In the genomic region with DNA sequence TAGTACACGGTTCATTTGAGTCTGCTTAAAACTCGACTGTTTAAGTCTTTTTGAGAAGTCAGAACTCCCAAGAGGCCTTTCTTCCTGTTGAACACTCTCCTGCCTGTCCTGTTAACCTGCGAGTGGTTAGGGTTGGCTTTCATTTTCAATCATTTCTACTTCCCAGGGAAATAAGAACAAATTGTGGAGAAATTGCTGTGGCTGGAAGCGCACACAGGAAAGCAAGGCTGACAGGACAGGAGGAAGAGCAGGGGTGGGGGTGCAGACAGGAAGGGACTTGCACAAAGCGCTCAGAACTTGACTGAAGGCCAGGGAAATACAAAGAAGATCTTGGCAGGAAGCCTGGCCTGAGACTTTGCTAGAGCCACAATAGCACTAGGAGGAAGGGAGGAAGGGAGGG, we compare ENCODE assay signal across 8 mouse cellular contexts.
DNase-seq lines count a peak whose midpoint lies in the region; ATAC-seq and TF ChIP-seq lines count a peak whose summit lies in the region.

No protein-coding gene starts in this region.

- peaks cover 11% of the 10 kb centered on the region for H3K4me1 ChIP-seq in G1E (ENCODE audit: insufficient read depth, low read depth, low read length)
- H3K4me1 ChIP-seq in bone marrow macrophage, adult 2 months (ENCODE audit: control insufficient read depth, insufficient read depth, low read length): peaks cover 56% of the 10 kb centered on the region
- H3K4me1 ChIP-seq in forebrain, embryonic 16.5 days (replicated peaks; ENCODE audit: control insufficient read depth, insufficient read depth, low read length): peaks cover 15% of the 10 kb centered on the region
- H3K4me1 ChIP-seq in lung, embryonic 15.5 days: peaks cover 26% of the 10 kb centered on the region

- no peaks in the 10 kb centered on the region for H3K36me3 ChIP-seq in G1E (replicated peaks)
- no peaks in the 10 kb centered on the region for H3K36me3 ChIP-seq in forebrain, embryonic 16.5 days (ENCODE audit: control insufficient read depth, insufficient read depth)
- no peaks in the 10 kb centered on the region for H3K36me3 ChIP-seq in lung, embryonic 15.5 days

- H3K27me3 ChIP-seq in G1E (ENCODE audit: insufficient read depth, low read length): peaks cover 33% of the 10 kb centered on the region
- no peaks in the 10 kb centered on the region for H3K27me3 ChIP-seq in forebrain, embryonic 16.5 days (replicated peaks; ENCODE audit: control insufficient read depth, insufficient read depth, low read length)
- no peaks in the 10 kb centered on the region for H3K27me3 ChIP-seq in lung, embryonic 15.5 days

- peak; percentile 14 for DNase-seq in G1E (ENCODE audit: low spot score)
- DNase-seq in heart, postnatal 14 days: peak; percentile 81 to 89
- peak; percentile 76 for DNase-seq in layer of hippocampus, adult 11-12 months (ENCODE audit: low spot score)
- DNase-seq in ovary, postnatal 14 days (ENCODE audit: low spot score): peak; percentile 59

- peak overlapping the region; percentile 9; the same call in 1 of the 2 replicates for H3K4me2 ChIP-seq in forebrain, embryonic 16.5 days (ENCODE audit: low read length)
- no peak overlapping the region for H3K4me2 ChIP-seq in lung, embryonic 15.5 days

- H3K9ac ChIP-seq in forebrain, embryonic 16.5 days (replicated peaks; ENCODE audit: low read depth, low read length): no peak overlapping the region
- no peak overlapping the region for H3K9ac ChIP-seq in lung, embryonic 15.5 days

- H3K27ac ChIP-seq in bone marrow macrophage, adult 2 months (ENCODE audit: insufficient read depth, low read depth, low read length): peak overlapping the region; percentile 85
- H3K27ac ChIP-seq in forebrain, embryonic 16.5 days (ENCODE audit: low read length): peak overlapping the region; percentile 45
- H3K27ac ChIP-seq in lung, embryonic 15.5 days: peak overlapping the region; percentile 77

- intact Hi-C loops in heart, postnatal 14 days (cut with DNase I): no loop called here

- 15% methylated on average over 5 of the region's 5 CpGs for WGBS in forebrain, embryonic 16.5 days
- WGBS in lung, embryonic 15.5 days: 14% methylated on average over 5 of the region's 5 CpGs

- no peak for TF ChIP-seq POLR2A in bone marrow macrophage, adult 2 months (IDR thresholded peaks at IDR 0.05; ENCODE audit: borderline replicate concordance, low read depth, low read length)

- no peaks in the 10 kb centered on the region for H3K9me3 ChIP-seq in G1E (replicated peaks)
- no peaks in the 10 kb centered on the region for H3K9me3 ChIP-seq in forebrain, embryonic 16.5 days (ENCODE audit: control insufficient read depth, low read length)
- H3K9me3 ChIP-seq in lung, embryonic 15.5 days: no peaks in the 10 kb centered on the region

- ATAC-seq in G1E (ENCODE audit: extremely low read depth, insufficient number of reproducible peaks, low FRiP score, poor library complexity, severe bottlenecking): no peak; the same call in 1 of the 2 replicates
- peak; percentile 77 for ATAC-seq in forebrain, embryonic 16.5 days
- ATAC-seq in lung, embryonic 15.5 days (ENCODE audit: borderline replicate concordance, extremely low read depth, low FRiP score, low TSS enrichment): peak; percentile 89
- ATAC-seq in erythroid progenitor cell, adult 5-6 weeks (replicated peaks; ENCODE audit: low FRiP score, poor library complexity, severe bottlenecking): no peak

- TF ChIP-seq CTCF in G1E (IDR thresholded peaks at IDR 0.05; ENCODE audit: low read depth, low read length): no peak
- TF ChIP-seq CTCF in bone marrow macrophage, adult 2 months (IDR thresholded peaks at IDR 0.05; ENCODE audit: low read depth, low read length): no peak

- no peak overlapping the region; the same call in 1 of the 2 replicates for H3K4me3 ChIP-seq in G1E (ENCODE audit: low read depth, low read length)
- peak overlapping the region; percentile 47 for H3K4me3 ChIP-seq in bone marrow macrophage, adult 2 months (ENCODE audit: insufficient read depth, low read length)
- no peak overlapping the region for H3K4me3 ChIP-seq in forebrain, embryonic 16.5 days (replicated peaks; ENCODE audit: low read length)
- H3K4me3 ChIP-seq in lung, embryonic 15.5 days: no peak overlapping the region

Comparison
In these comparisons a context has a peak if more than half of its experiments do, and no peak if none do; other contexts are left out.
1. ATAC-seq: peak in forebrain, embryonic 16.5 days (single experiment) and lung, embryonic 15.5 days (single experiment); none in G1E (single experiment) and erythroid progenitor cell, adult 5-6 weeks (single experiment).
2. DNase-seq: peak in every context shown above with its lines; median percentile 85 in heart, postnatal 14 days; 76 in layer of hippocampus, adult 11-12 months; 59 in ovary, postnatal 14 days; 14 in G1E.
3. Peak in every context shown above with its lines, with median percentiles within 50 percentile points of each other: H3K27ac ChIP-seq.